In the genomic region with DNA sequence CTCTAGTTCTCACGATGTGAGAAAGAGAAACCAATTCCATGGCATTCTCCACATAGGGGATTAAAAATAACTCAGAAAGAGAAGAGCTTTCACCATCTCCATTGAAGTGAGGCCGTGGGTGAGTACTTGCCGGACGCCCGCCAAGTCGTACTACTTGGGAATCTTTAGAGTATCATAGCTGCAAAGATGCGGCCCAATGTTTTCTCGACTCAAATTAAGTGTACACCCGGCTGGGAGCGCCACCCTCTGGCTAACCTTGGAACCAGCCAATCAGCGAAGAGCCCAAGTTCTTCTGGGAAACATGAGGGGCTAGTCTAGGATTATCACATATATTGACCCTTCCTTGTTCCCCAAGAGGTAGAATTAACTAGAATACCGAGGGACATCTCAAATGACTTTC, we compare ENCODE assay signal across 16 mouse cellular contexts.
DNase-seq lines count a peak whose midpoint lies in the region; ATAC-seq lines count a peak whose summit lies in the region.
"Had no signal": no experiment of that assay in that cellular context is flagged by ENCODE, and none has a peak within 500 bp of the region (broad histone marks: within the 10 kb centered on the region; RNA-seq: fewer than 3 reads in every experiment).

No protein-coding gene starts in this region.

- peak; percentile 79 for DNase-seq in heart, adult 11 months
- DNase-seq in heart, adult 18-20 months, result no peak
- peak; percentile 26 for DNase-seq in right cerebral cortex, adult 18-20 months
- DNase-seq in right cerebral cortex, postnatal 4 days, result no peak
- peak; percentile 33 for DNase-seq in ES-CJ7 (ENCODE audit: low read depth, low spot score)
- peak; percentile 42 for DNase-seq in brain, adult 2 months (ENCODE audit: low read depth, low spot score)
- no peak for DNase-seq in gastrocnemius, postnatal 25 days
- DNase-seq: adrenal gland, postnatal 36 days; cerebellum, adult 9-10 months; forebrain, postnatal 0 days; heart, postnatal 10 days; kidney, adult 11 months; kidney, postnatal 10 days; midbrain, embryonic 14.5 days; thymus, postnatal 36 days had no signal

- ATAC-seq in erythroblast, adult 5-6 weeks (replicated peaks; ENCODE audit: low FRiP score, poor library complexity, severe bottlenecking), result no peak
- ATAC-seq: forebrain, postnatal 0 days had no signal

Comparison
In these comparisons a context has a peak if more than half of its experiments do, and no peak if none do; other contexts are left out.
1. DNase-seq: peak in heart, adult 11 months (single experiment), right cerebral cortex, adult 18-20 months (single experiment), ES-CJ7 (single experiment) and brain, adult 2 months (single experiment); none in heart, adult 18-20 months (0 of 2), right cerebral cortex, postnatal 4 days (single experiment) and gastrocnemius, postnatal 25 days (single experiment).